Comparison of ENCODE assay signal across 10 mouse cellular contexts in genomic region chr4:149182755-149183154, GRCm38 (mm10). TPM values are rescaled to one million over a fixed set of nuclear protein-coding genes. Genes with fewer than 3 reads are reported as not detected.
DNase-seq lines count a peak whose midpoint lies in the region; ATAC-seq and TF ChIP-seq lines count a peak whose summit lies in the region.
"Had no signal": no experiment of that assay in that cellular context is flagged by ENCODE, and none has a peak within 500 bp of the region (broad histone marks: within the 10 kb centered on the region; RNA-seq: fewer than 3 reads in every experiment).

No protein-coding gene starts in this region.

- peak; percentile 68 for TF ChIP-seq CTCF in gastrocnemius, adult 2 months (IDR thresholded peaks at IDR 0.05)
- peak; percentile 66 for TF ChIP-seq CTCF in midbrain, postnatal 0 days (IDR thresholded peaks at IDR 0.05)

- no peak overlapping the region for H3K4me3 ChIP-seq in gastrocnemius, adult 2 months
- H3K4me3 ChIP-seq in midbrain, postnatal 0 days (ENCODE audit: low read depth, low read length) = no peak overlapping the region
- no peak overlapping the region for H3K4me3 ChIP-seq in midbrain, embryonic 11.5 days (ENCODE audit: low read depth, low read length)
- no peak overlapping the region for H3K4me3 ChIP-seq in brown adipose tissue, adult 24 weeks (ENCODE audit: insufficient read depth, low read depth, low read length)

- H3K4me1 ChIP-seq in midbrain, postnatal 0 days (ENCODE audit: insufficient read depth, low read length) = no peaks in the 10 kb centered on the region
- H3K4me1 ChIP-seq in midbrain, embryonic 11.5 days (ENCODE audit: control insufficient read depth, insufficient read depth, low read length) = no peaks in the 10 kb centered on the region
- peaks cover 8% of the 10 kb centered on the region for H3K4me1 ChIP-seq in brown adipose tissue, adult 24 weeks (ENCODE audit: control insufficient read depth, insufficient read depth, insufficient read length, low read length)

- no peak overlapping the region for H3K4me2 ChIP-seq in midbrain, postnatal 0 days (ENCODE audit: low read depth, low read length, poor library complexity, severe bottlenecking)
- H3K4me2 ChIP-seq in midbrain, embryonic 11.5 days = no peak overlapping the region

- H3K27me3 ChIP-seq in midbrain, postnatal 0 days (ENCODE audit: insufficient read depth, low read length) = no peaks in the 10 kb centered on the region
- no peaks in the 10 kb centered on the region for H3K27me3 ChIP-seq in midbrain, embryonic 11.5 days (ENCODE audit: control insufficient read depth, insufficient read depth, low read length)

- 51% methylated on average over 4 of the region's 4 CpGs for WGBS in midbrain, postnatal 0 days
- WGBS in midbrain, embryonic 11.5 days = 59% methylated on average over 4 of the region's 4 CpGs

- no peak for ATAC-seq in midbrain, postnatal 0 days (ENCODE audit: low FRiP score)
- ATAC-seq in midbrain, embryonic 11.5 days (ENCODE audit: low FRiP score) = no peak

- peaks cover 90% of the 10 kb centered on the region for H3K36me3 ChIP-seq in midbrain, postnatal 0 days (ENCODE audit: insufficient read depth, low read length)
- peaks cover 32% of the 10 kb centered on the region for H3K36me3 ChIP-seq in midbrain, embryonic 11.5 days (ENCODE audit: control insufficient read depth, insufficient read depth, low read length)

- no peak overlapping the region for H3K9ac ChIP-seq in midbrain, postnatal 0 days (replicated peaks; ENCODE audit: low read length, poor library complexity, severe bottlenecking)
- H3K9ac ChIP-seq in midbrain, embryonic 11.5 days (ENCODE audit: low read length) = no peak overlapping the region

- H3K27ac ChIP-seq in gastrocnemius, adult 2 months = peak overlapping the region; percentile 25; the same call in 1 of the 2 replicates
- H3K27ac ChIP-seq in midbrain, postnatal 0 days (ENCODE audit: low read depth, low read length) = no peak overlapping the region
- H3K27ac ChIP-seq in midbrain, embryonic 11.5 days (ENCODE audit: low read depth, low read length) = no peak overlapping the region
- H3K27ac ChIP-seq in brown adipose tissue, adult 24 weeks (replicated peaks; ENCODE audit: low read depth, low read length) = peak overlapping the region; percentile 49; the same call in 1 of the 2 replicates

- DNase-seq in gastrocnemius, adult 2 months = peak; percentile 42
- DNase-seq in gastrocnemius, postnatal 25 days = no peak
- no peak for DNase-seq in midbrain, postnatal 0 days (ENCODE audit: low spot score)
- DNase-seq in midbrain, embryonic 11.5 days (ENCODE audit: low spot score, missing footprints) = no peak
- DNase-seq in thymus, postnatal 36 days = peak; percentile 18 to 19
- no peak for DNase-seq in kidney, adult 8-10 months
- no peak for DNase-seq in testis, postnatal 10 days (ENCODE audit: low spot score)
- DNase-seq: kidney, postnatal 10 days had no signal

- no peaks in the 10 kb centered on the region for H3K9me3 ChIP-seq in midbrain, postnatal 0 days (ENCODE audit: low read length)
- H3K9me3 ChIP-seq in midbrain, embryonic 11.5 days (ENCODE audit: control insufficient read depth, low read length) = no peaks in the 10 kb centered on the region

- intact Hi-C loops in gastrocnemius, adult 2 months (cut with DNase I) = loop anchor here (1.0 kb wide), 1 partner anchor 38 kb away; no protein-coding TSS in a partner anchor

RNA-seq across cellular contexts. Expression of gene Pgd, which starts 16.2 kb away (rescaled TPM):
- total RNA-seq in gastrocnemius, adult 2 months (2021) = 10 to 100 TPM; 14.4 to 19.1 TPM
- 10 to 100 TPM; 14.4 to 20.0 TPM for total RNA-seq in gastrocnemius, postnatal 25 days (2021)
- total RNA-seq in midbrain, postnatal 0 days (2014; rRNA removed) = 33.0 and 41.9 TPM in 2 replicates
- polyA plus RNA-seq in midbrain, postnatal 0 days (2015; fragmentation: Nextera tagmentation; extraction: Ambion mirVana) = 92.5 and 102 TPM in 2 replicates
- polyA plus RNA-seq in midbrain, embryonic 11.5 days (2014; fragmentation: Nextera tagmentation; extraction: Ambion mirVana) = 47.4 and 50.7 TPM in 2 replicates
- polyA plus RNA-seq in brown adipose tissue, adult 24 weeks (2012; ENCODE audit: insufficient read depth, insufficient read length, missing spikeins) = 583 and 610 TPM in 2 replicates

RNA-seq across cellular contexts. Expression of gene Cenps, which starts 45.3 kb away (rescaled TPM):
- total RNA-seq in gastrocnemius, adult 2 months (2021) = 1 to 10 TPM; 6.5 to 7.0 TPM
- 1 to 10 TPM; 5.8 to 6.5 TPM for total RNA-seq in gastrocnemius, postnatal 25 days (2021)
- total RNA-seq in midbrain, postnatal 0 days (2014; rRNA removed) = 3.1 and 3.7 TPM in 2 replicates
- polyA plus RNA-seq in midbrain, postnatal 0 days (2015; fragmentation: Nextera tagmentation; extraction: Ambion mirVana) = 17.4 and 21.2 TPM in 2 replicates
- 52.6 and 53.1 TPM in 2 replicates for polyA plus RNA-seq in midbrain, embryonic 11.5 days (2014; fragmentation: Nextera tagmentation; extraction: Ambion mirVana)
- not detected in 2 replicates for polyA plus RNA-seq in brown adipose tissue, adult 24 weeks (2012; ENCODE audit: insufficient read depth, insufficient read length, missing spikeins)

RNA-seq across cellular contexts. Expression of gene Cort, which starts 56.2 kb away (rescaled TPM):
- total RNA-seq in gastrocnemius, adult 2 months (2021) = under 1 TPM; 0.36 to 0.51 TPM
- total RNA-seq in gastrocnemius, postnatal 25 days (2021) = under 1 TPM; 0.59 to 0.70 TPM
- 1.5 TPM in 1 of 2 replicates, not detected in the other for total RNA-seq in midbrain, postnatal 0 days (2014; rRNA removed)
- 1.1 and 1.2 TPM in 2 replicates for polyA plus RNA-seq in midbrain, postnatal 0 days (2015; fragmentation: Nextera tagmentation; extraction: Ambion mirVana)
- 0.51 and 0.63 TPM in 2 replicates for polyA plus RNA-seq in midbrain, embryonic 11.5 days (2014; fragmentation: Nextera tagmentation; extraction: Ambion mirVana)
- polyA plus RNA-seq in brown adipose tissue, adult 24 weeks (2012; ENCODE audit: insufficient read depth, insufficient read length, missing spikeins) = not detected in 2 replicates
- polyA plus RNA-seq: liver, embryonic 16.5 days had no signal

Comparison
In these comparisons a context has a peak if more than half of its experiments do, and no peak if none do; other contexts are left out.
1. DNase-seq: peak in gastrocnemius, adult 2 months (single experiment) and thymus, postnatal 36 days (2 of 2); none in gastrocnemius, postnatal 25 days (single experiment), midbrain, postnatal 0 days (single experiment), midbrain, embryonic 11.5 days (single experiment), kidney, adult 8-10 months (0 of 2) and testis, postnatal 10 days (single experiment).
2. H3K27ac ChIP-seq: peak in gastrocnemius, adult 2 months (single experiment) and brown adipose tissue, adult 24 weeks (single experiment); none in midbrain, postnatal 0 days (single experiment) and midbrain, embryonic 11.5 days (single experiment).